Mouse (Mus musculus): ENCODE measurements at regions not wholly inside any gene's neighbourhood (a gene's known extent, or its start where the extent isn't known, plus 50 kb on each side); places are given as distances from the start of the nearest gene placed in this dataset.

GRCm38 (mm10) chr2:74463407-74463806 is 115.8 kb downstream of the Lnpk start:
- intact Hi-C loops (cut with DNase I), result no loop called here
- DNase-seq (ENCODE audit: low spot score), result no peak

- intact Hi-C loops (cut with DNase I), result no loop called here
- no peak for DNase-seq (ENCODE audit: low spot score)
Measured at GRCm38 (mm10) chr2:74461211-74461844, 117.9 kb downstream of the Lnpk start.

GRCm38 (mm10) chr2:74454431-74454830 is 124.8 kb downstream of the Lnpk start:
- intact Hi-C loops (cut with DNase I), result no loop called here
- no peak for DNase-seq (ENCODE audit: low spot score)

GRCm38 (mm10) chr2:74452679-74453078 is 126.6 kb downstream of the Lnpk start:
- intact Hi-C loops (cut with DNase I), result no loop called here
- no peak for DNase-seq (ENCODE audit: low spot score)

GRCm38 (mm10) chr2:74451578-74451977 is 127.7 kb downstream of the Lnpk start:
- intact Hi-C loops (cut with DNase I), result no loop called here
- peak; percentile 3 for DNase-seq (ENCODE audit: low spot score)

- intact Hi-C loops (cut with DNase I), result no loop called here
- DNase-seq (ENCODE audit: low spot score), result no peak
Measured at GRCm38 (mm10) chr2:74451038-74451437, 128.2 kb downstream of the Lnpk start.

- intact Hi-C loops (cut with DNase I), result no loop called here
- no peak for DNase-seq (ENCODE audit: low spot score)
Measured at GRCm38 (mm10) chr2:74450064-74450765, 129.0 kb downstream of the Lnpk start.

- intact Hi-C loops (cut with DNase I), result no loop called here
- no peak for DNase-seq (ENCODE audit: low spot score)
Measured at GRCm38 (mm10) chr2:74435184-74435911, 143.9 kb downstream of the Lnpk start.

- DNase-seq (ENCODE audit: low spot score), result no peak
- intact Hi-C loops (cut with DNase I), result no loop called here
Measured at GRCm38 (mm10) chr2:74426746-74427145, 152.5 kb downstream of the Lnpk start.

- no peak for DNase-seq (ENCODE audit: low spot score)
- intact Hi-C loops (cut with DNase I), result no loop called here
Measured at GRCm38 (mm10) chr2:74424726-74425125, 154.5 kb downstream of the Lnpk start.

- intact Hi-C loops (cut with DNase I), result no loop called here
- DNase-seq (ENCODE audit: low spot score), result no peak
Measured at GRCm38 (mm10) chr2:74416097-74416496, 163.1 kb downstream of the Lnpk start.

- intact Hi-C loops (cut with DNase I), result no loop called here
- no peak for DNase-seq (ENCODE audit: low spot score)
Measured at GRCm38 (mm10) chr2:74414721-74415120, 164.5 kb downstream of the Lnpk start.

- DNase-seq (ENCODE audit: low spot score), result no peak
- intact Hi-C loops (cut with DNase I), result no loop called here
Measured at GRCm38 (mm10) chr2:74409856-74410404, 169.3 kb downstream of the Lnpk start.

GRCm38 (mm10) chr2:74404493-74404892 is 174.7 kb downstream of the Lnpk start:
- intact Hi-C loops (cut with DNase I), result no loop called here
- DNase-seq (ENCODE audit: low spot score), result no peak

GRCm38 (mm10) chr2:74391064-74391463 is 188.2 kb downstream of the Lnpk start:
- intact Hi-C loops (cut with DNase I), result no loop called here
- DNase-seq (ENCODE audit: low spot score), result no peak

- DNase-seq (ENCODE audit: low spot score), result no peak
- intact Hi-C loops (cut with DNase I), result no loop called here
Measured at GRCm38 (mm10) chr2:74388078-74388477, 191.2 kb downstream of the Lnpk start.

- intact Hi-C loops (cut with DNase I), result no loop called here
- no peak for DNase-seq (ENCODE audit: low spot score)
Measured at GRCm38 (mm10) chr2:74384918-74385317, 194.3 kb downstream of the Lnpk start.

- intact Hi-C loops (cut with DNase I), result no loop called here
- no peak for DNase-seq (ENCODE audit: low spot score)
Measured at GRCm38 (mm10) chr2:74380574-74381287, 198.5 kb downstream of the Lnpk start.

- no peak for DNase-seq (ENCODE audit: low spot score)
Measured at GRCm38 (mm10) chr2:74378709-74379108, 200.5 kb downstream of the Lnpk start.

GRCm38 (mm10) chr2:74373938-74374337 is 205.3 kb downstream of the Lnpk start:
- DNase-seq (ENCODE audit: low spot score), result no peak
- intact Hi-C loops (cut with DNase I), result no loop called here

More at GRCm38 (mm10) chr2:74378709-74379108, 200.5 kb downstream of the Lnpk start:
- intact Hi-C loops (cut with DNase I), result no loop called here
